Mouse (Mus musculus) heart, adult 10 weeks (tissue): Measurements from ENCODE around the gene Lurap1l. TPM values are rescaled to one million over a fixed set of nuclear protein-coding genes. Genes with fewer than 3 reads are reported as not detected.

Experiments
- polyA plus RNA-seq: library from polyadenylated mRNA; stranded (reverse); fragments of 350-450 nt; fragmentation: Illumina TruSeq; extraction: RNeasy Lipid Tissue Mini Kit (QIAGEN cat#74804); gene quantifications from one replicate; pipeline ENCODE4 v1.2.3, GENCODE M21; 2014; ENCODE audit warnings: low read depth, low replicate concordance

The Lurap1l gene
- 1.5 TPM for polyA plus RNA-seq

GRCm38 (mm10) chr4:80910481-80910870 is at the start of gene Lurap1l:
Lurap1l (plus strand) TSS chr4:80910646.

Other genes starting within 250 kb of the Lurap1l start
- 0.34 TPM for gene Tyrp1, start 76.5 kb upstream of the Lurap1l start, polyA plus RNA-seq